Mouse (Mus musculus): ENCODE measurements around the gene Sh3bp4. TPM values are rescaled to one million over a fixed set of nuclear protein-coding genes. Genes with fewer than 3 reads are reported as not detected.

Gene Sh3bp4
- polyA plus RNA-seq, 1 experiment from 2014 or later: 17.0 TPM

- H3K27ac ChIP-seq: no peak overlapping the region
- H3K4me3 ChIP-seq (replicated peaks): no peak overlapping the region
- no peaks in the 10 kb centered on the region for H3K27me3 ChIP-seq (replicated peaks)
- H3K36me3 ChIP-seq: no peaks in the 10 kb centered on the region
- H3K9ac ChIP-seq: no peak overlapping the region
- no peak for ATAC-seq
- H3K4me2 ChIP-seq (replicated peaks): no peak overlapping the region
- WGBS: 70% methylated on average over 13 of the region's 13 CpGs
- H3K4me1 ChIP-seq (replicated peaks): peaks cover 47% of the 10 kb centered on the region
- no peaks in the 10 kb centered on the region for H3K9me3 ChIP-seq
Measured at GRCm38 (mm10) chr1:89104066-89104765, 34.0 kb downstream of the Sh3bp4 start.

GRCm38 (mm10) chr1:89105891-89106830 is 35.9 kb downstream of the Sh3bp4 start:
- Histone ChIP-seq H3K4me2 (replicated peaks) (no peak overlapping the region), H3K4me1 (replicated peaks) (peaks cover 65% of the 10 kb centered on the region), H3K9ac (no peak overlapping the region), H3K9me3 (no peaks in the 10 kb centered on the region), H3K27ac (no peak overlapping the region), H3K36me3 (no peaks in the 10 kb centered on the region), H3K27me3 (replicated peaks) (no peaks in the 10 kb centered on the region), H3K4me3 (replicated peaks) (no peak overlapping the region)
- WGBS: 85% methylated on average over 18 of the region's 18 CpGs
- no peak for ATAC-seq

GRCm38 (mm10) chr1:89107466-89107865 is 37.3 kb downstream of the Sh3bp4 start:
- peak overlapping the region; percentile 67 for H3K27ac ChIP-seq
- H3K27me3 ChIP-seq (replicated peaks): no peaks in the 10 kb centered on the region

GRCm38 (mm10) chr1:89108340-89108896 is 38.2 kb downstream of the Sh3bp4 start:
- Histone ChIP-seq H3K9ac (no peak overlapping the region; the same call in 1 of the 2 replicates), H3K27ac (peak overlapping the region; percentile 67), H3K4me1 (replicated peaks) (peaks cover 56% of the 10 kb centered on the region), H3K9me3 (no peaks in the 10 kb centered on the region), H3K4me2 (replicated peaks) (no peak overlapping the region; the same call in 1 of the 2 replicates), H3K27me3 (replicated peaks) (no peaks in the 10 kb centered on the region), H3K4me3 (replicated peaks) (no peak overlapping the region), H3K36me3 (no peaks in the 10 kb centered on the region)
- 8% methylated on average over 6 of the region's 6 CpGs for WGBS
- ATAC-seq: peak; percentile 90

More at GRCm38 (mm10) chr1:89107466-89107865, 37.3 kb downstream of the Sh3bp4 start:
- no peaks in the 10 kb centered on the region for H3K36me3 ChIP-seq
- H3K9me3 ChIP-seq: no peaks in the 10 kb centered on the region
- peaks cover 64% of the 10 kb centered on the region for H3K4me1 ChIP-seq (replicated peaks)
- ATAC-seq: no peak
- WGBS: 47% methylated on average over 6 of the region's 6 CpGs
- H3K4me3 ChIP-seq (replicated peaks): no peak overlapping the region
- no peak overlapping the region for H3K9ac ChIP-seq
- no peak overlapping the region for H3K4me2 ChIP-seq (replicated peaks)

- Histone ChIP-seq H3K4me3 (replicated peaks) (no peak overlapping the region), H3K4me1 (replicated peaks) (peaks cover 46% of the 10 kb centered on the region), H3K27me3 (replicated peaks) (no peaks in the 10 kb centered on the region), H3K4me2 (replicated peaks) (no peak overlapping the region), H3K27ac (no peak overlapping the region), H3K36me3 (no peaks in the 10 kb centered on the region), H3K9ac (0 out of 2 replicates have a peak overlapping the region, but pooled peaks have one; percentile 11), H3K9me3 (no peaks in the 10 kb centered on the region)
- ATAC-seq: peak; percentile 40
- 39% methylated on average over 7 of the region's 7 CpGs for WGBS
Measured at GRCm38 (mm10) chr1:89109767-89110166, 39.6 kb downstream of the Sh3bp4 start.

- H3K4me1 ChIP-seq (replicated peaks): peaks cover 46% of the 10 kb centered on the region
- no peak overlapping the region for H3K27ac ChIP-seq
- no peaks in the 10 kb centered on the region for H3K9me3 ChIP-seq
- H3K9ac ChIP-seq: no peak overlapping the region
- no peaks in the 10 kb centered on the region for H3K27me3 ChIP-seq (replicated peaks)
- H3K36me3 ChIP-seq: no peaks in the 10 kb centered on the region
- WGBS: 72% methylated on average over 6 of the region's 6 CpGs
- H3K4me2 ChIP-seq (replicated peaks): no peak overlapping the region
- no peak overlapping the region for H3K4me3 ChIP-seq (replicated peaks)
- no peak for ATAC-seq
Measured at GRCm38 (mm10) chr1:89110767-89111534, 40.7 kb downstream of the Sh3bp4 start.

GRCm38 (mm10) chr1:89112544-89112943 is 42.3 kb downstream of the Sh3bp4 start:
- Histone ChIP-seq H3K9ac (no peak overlapping the region), H3K4me3 (replicated peaks) (no peak overlapping the region), H3K27me3 (replicated peaks) (no peaks in the 10 kb centered on the region), H3K27ac (no peak overlapping the region), H3K9me3 (no peaks in the 10 kb centered on the region), H3K36me3 (no peaks in the 10 kb centered on the region), H3K4me2 (replicated peaks) (no peak overlapping the region), H3K4me1 (replicated peaks) (peaks cover 40% of the 10 kb centered on the region)
- no peak for ATAC-seq
- 84% methylated on average over 1 of the region's 1 CpGs for WGBS

GRCm38 (mm10) chr1:89113731-89114130 is 43.5 kb downstream of the Sh3bp4 start:
- H3K27ac ChIP-seq: no peak overlapping the region
- H3K9me3 ChIP-seq: no peaks in the 10 kb centered on the region
- 85% methylated on average over 3 of the region's 3 CpGs for WGBS
- ATAC-seq: no peak
- no peak overlapping the region for H3K4me3 ChIP-seq (replicated peaks)
- H3K36me3 ChIP-seq: no peaks in the 10 kb centered on the region
- no peak overlapping the region for H3K4me2 ChIP-seq (replicated peaks)
- no peak overlapping the region for H3K9ac ChIP-seq
- peaks cover 33% of the 10 kb centered on the region for H3K4me1 ChIP-seq (replicated peaks)
- H3K27me3 ChIP-seq (replicated peaks): no peaks in the 10 kb centered on the region

GRCm38 (mm10) chr1:89117062-89117461 is 46.8 kb downstream of the Sh3bp4 start:
- Histone ChIP-seq H3K4me3 (replicated peaks) (no peak overlapping the region), H3K27me3 (replicated peaks) (no peaks in the 10 kb centered on the region), H3K4me1 (replicated peaks) (peaks cover 27% of the 10 kb centered on the region), H3K4me2 (replicated peaks) (no peak overlapping the region), H3K9me3 (no peaks in the 10 kb centered on the region), H3K9ac (no peak overlapping the region), H3K27ac (no peak overlapping the region), H3K36me3 (no peaks in the 10 kb centered on the region)
- WGBS: 87% methylated on average over 5 of the region's 5 CpGs
- no peak for ATAC-seq

- 74% methylated on average over 3 of the region's 3 CpGs for WGBS
- no peak overlapping the region for H3K27ac ChIP-seq
- no peak overlapping the region for H3K4me2 ChIP-seq (replicated peaks)
- no peak for ATAC-seq
- peaks cover 27% of the 10 kb centered on the region for H3K4me1 ChIP-seq (replicated peaks)
- no peaks in the 10 kb centered on the region for H3K9me3 ChIP-seq
- no peaks in the 10 kb centered on the region for H3K36me3 ChIP-seq
- H3K27me3 ChIP-seq (replicated peaks): no peaks in the 10 kb centered on the region
- H3K4me3 ChIP-seq (replicated peaks): no peak overlapping the region
- H3K9ac ChIP-seq: no peak overlapping the region
Measured at GRCm38 (mm10) chr1:89118076-89118475, 47.9 kb downstream of the Sh3bp4 start.

GRCm38 (mm10) chr1:89118836-89119235 is 48.6 kb downstream of the Sh3bp4 start:
- no peak overlapping the region for H3K4me2 ChIP-seq (replicated peaks)
- no peaks in the 10 kb centered on the region for H3K9me3 ChIP-seq
- H3K36me3 ChIP-seq: no peaks in the 10 kb centered on the region
- H3K9ac ChIP-seq: no peak overlapping the region
- H3K4me1 ChIP-seq (replicated peaks): peaks cover 28% of the 10 kb centered on the region
- no peak for ATAC-seq
- 82% methylated on average over 5 of the region's 5 CpGs for WGBS
- H3K27me3 ChIP-seq (replicated peaks): no peaks in the 10 kb centered on the region
- no peak overlapping the region for H3K27ac ChIP-seq
- no peak overlapping the region for H3K4me3 ChIP-seq (replicated peaks)

GRCm38 (mm10) chr1:89120290-89120689 is 50.1 kb downstream of the Sh3bp4 start:
- no peak for ATAC-seq
- Histone ChIP-seq H3K36me3 (no peaks in the 10 kb centered on the region), H3K27ac (no peak overlapping the region), H3K4me2 (replicated peaks) (no peak overlapping the region), H3K4me3 (replicated peaks) (no peak overlapping the region), H3K9ac (no peak overlapping the region), H3K4me1 (replicated peaks) (peaks cover 34% of the 10 kb centered on the region), H3K27me3 (replicated peaks) (no peaks in the 10 kb centered on the region), H3K9me3 (no peaks in the 10 kb centered on the region)
- WGBS: 58% methylated on average over 4 of the region's 4 CpGs

Data from intestine, embryonic 15.5 days (tissue).